Mouse (Mus musculus): ENCODE measurements at regions not wholly inside any gene's neighbourhood (a gene's known extent, or its start where the extent isn't known, plus 50 kb on each side); places are given as distances from the start of the nearest gene placed in this dataset.

DNA sequence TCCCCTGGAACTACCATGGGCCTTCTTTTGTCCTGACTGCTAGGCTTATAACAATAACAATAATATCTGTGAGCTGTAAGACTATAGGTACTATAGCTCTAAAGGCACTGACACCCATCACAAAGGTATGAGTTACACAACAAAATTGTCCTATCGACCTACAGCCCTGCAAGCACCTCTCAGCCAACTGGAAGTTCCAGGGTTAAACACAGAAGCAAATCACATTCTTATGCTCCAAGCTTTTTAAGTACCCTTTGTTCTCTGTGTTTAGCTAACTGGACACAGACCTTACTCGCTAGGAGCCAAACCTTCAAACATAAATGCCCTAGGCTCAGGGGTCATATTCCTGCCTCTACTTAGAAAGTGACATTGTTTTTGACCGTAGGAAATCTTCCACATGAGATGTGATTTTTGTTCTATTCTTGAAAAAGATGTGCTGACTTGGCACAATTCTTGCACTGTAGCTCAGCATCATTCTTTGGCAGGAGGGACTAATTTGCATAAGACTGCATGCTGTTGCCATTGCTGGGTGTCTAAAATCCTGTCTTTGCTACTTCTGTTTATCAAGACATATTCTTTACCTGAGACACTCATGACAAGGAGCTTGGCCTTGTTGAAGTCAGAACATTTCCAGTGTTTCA, 66.8 kb upstream of the Tbl1x start:
- DNase-seq = no peak

DNA sequence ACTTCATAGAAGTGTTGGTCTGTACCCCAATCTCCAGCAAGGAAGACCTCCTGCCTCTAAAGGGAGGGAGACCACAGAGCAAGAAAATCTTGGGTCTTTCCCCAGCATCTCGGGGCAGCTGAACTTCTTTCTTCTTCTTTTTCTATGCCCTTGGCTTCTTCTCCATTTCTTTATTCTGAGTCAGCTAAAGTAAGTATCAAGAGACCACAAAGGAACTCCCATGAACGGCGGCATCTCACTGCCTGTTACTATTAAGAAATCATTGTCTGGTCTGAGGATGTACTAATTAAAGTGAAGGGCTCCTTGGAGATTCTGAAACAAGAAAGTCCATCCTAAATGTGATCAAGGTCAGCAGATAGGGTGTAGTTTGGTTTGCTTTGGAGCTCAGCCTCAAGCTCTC, 64.1 kb upstream of the Tbl1x start:
- DNase-seq = no peak

GRCm38 (mm10) chrX:77451977-77452675, 58.7 kb upstream of the Tbl1x start:
- no peak for DNase-seq
